Mouse (Mus musculus): Measurements from ENCODE around the gene Errfi1. TPM values are rescaled to one million over a fixed set of nuclear protein-coding genes. Genes with fewer than 3 reads are reported as not detected.
"Not testable (repeated sequence)": the region's sequence is repeated elsewhere in the genome, so short reads cannot be mapped to it uniquely, and the experiment has no call there.

Gene Errfi1
- total RNA-seq, 2 experiments from 2014 or later: 38.4 to 44.5 TPM

DNA sequence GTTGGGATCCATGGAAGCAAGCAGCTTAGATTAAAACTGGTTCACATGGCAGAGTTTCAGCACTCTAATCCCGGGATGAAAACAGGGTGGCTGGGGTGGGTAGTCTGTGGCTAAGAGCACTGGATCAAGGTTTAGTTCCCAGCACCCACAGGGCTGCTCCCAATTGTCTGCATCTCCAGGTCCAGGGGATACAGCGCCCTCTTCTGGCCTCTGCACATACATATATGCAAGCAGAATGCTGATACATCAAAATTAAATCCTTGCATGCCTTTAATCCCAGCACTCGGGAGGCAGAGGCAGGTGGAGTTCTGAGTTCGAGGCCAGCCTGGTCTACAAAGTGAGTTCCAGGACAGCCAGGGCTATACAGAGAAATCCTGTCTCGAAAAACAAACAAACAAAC is 54.8 kb downstream of the Errfi1 start:
- intact Hi-C loops (cut with DNase I); DNase-seq: not testable (repeated sequence)

- intact Hi-C loops (cut with DNase I): no loop called here
- peak; percentile 99 to 100 for DNase-seq
Observed at GRCm38 (mm10) chr4:150909451-150910156, 55.9 kb downstream of the Errfi1 start.

GRCm38 (mm10) chr4:150910164-150910951 is 56.6 kb downstream of the Errfi1 start:
- no peak for DNase-seq
- intact Hi-C loops (cut with DNase I): no loop called here

DNA sequence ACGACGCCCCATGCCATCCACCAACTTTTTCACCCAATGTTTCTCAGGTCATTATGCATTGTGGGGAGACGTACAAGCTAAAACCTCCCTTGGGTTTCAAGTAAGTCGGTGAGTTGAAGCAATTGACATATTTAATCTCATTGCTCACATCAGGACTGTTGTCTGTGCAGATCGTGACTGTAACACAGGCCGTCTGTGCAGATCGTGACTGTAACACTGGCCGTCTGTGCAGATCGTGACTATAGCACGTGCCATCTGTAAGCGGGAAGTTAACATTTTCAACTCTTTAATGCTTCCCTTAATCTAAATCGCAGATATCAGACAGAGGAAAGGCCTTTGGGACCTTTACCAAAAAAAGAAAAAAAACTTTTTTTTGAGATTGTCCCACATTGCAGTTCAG is 60.0 kb downstream of the Errfi1 start:
- intact Hi-C loops (cut with DNase I): no loop called here
- DNase-seq: no peak

- DNase-seq: peak; percentile 98
- intact Hi-C loops (cut with DNase I): no loop called here
Observed at GRCm38 (mm10) chr4:150914290-150914733, 60.6 kb downstream of the Errfi1 start, which contains the start of the genes Park7 and Tnfrsf9. Gene Park7 (minus strand): TSS chr4:150914437. Gene Tnfrsf9 (plus strand): TSS chr4:150914562.

GRCm38 (mm10) chr4:150915181-150915906 is 61.6 kb downstream of the Errfi1 start:
- DNase-seq: no peak
- intact Hi-C loops (cut with DNase I): no loop called here

GRCm38 (mm10) chr4:150917336-150918027 is 63.8 kb downstream of the Errfi1 start:
- intact Hi-C loops (cut with DNase I): no loop called here

More at GRCm38 (mm10) chr4:150917336-150918027, 63.8 kb downstream of the Errfi1 start:
- DNase-seq: no peak

Other genes with a start within 250 kb of the Errfi1 start
- gene Slc45a1, start 201.7 kb upstream of the Errfi1 start, total RNA-seq (2021): not detected
- gene Park7, start 60.5 kb downstream of the Errfi1 start, total RNA-seq (2021): 100 to 1,000 TPM; 200 to 218 TPM
- gene Tnfrsf9, start 60.6 kb downstream of the Errfi1 start, total RNA-seq (2021): under 1 TPM; 0.29 to 0.45 TPM
- gene Uts2, start 143.2 kb downstream of the Errfi1 start, total RNA-seq (2021): not detected
- gene Per3, start 190.7 kb downstream of the Errfi1 start, total RNA-seq (2021): 10 to 100 TPM; 11.8 to 16.3 TPM
- gene Vamp3, start 204.0 kb downstream of the Errfi1 start, total RNA-seq (2021): 10 to 100 TPM; 73.1 to 78.0 TPM
- gene Gm13090, start 235.7 kb downstream of the Errfi1 start, total RNA-seq (2021): not detected

Measured in heart, postnatal 14 days (tissue).